11 mouse cellular contexts compared by ENCODE assay signal in the genomic region with DNA sequence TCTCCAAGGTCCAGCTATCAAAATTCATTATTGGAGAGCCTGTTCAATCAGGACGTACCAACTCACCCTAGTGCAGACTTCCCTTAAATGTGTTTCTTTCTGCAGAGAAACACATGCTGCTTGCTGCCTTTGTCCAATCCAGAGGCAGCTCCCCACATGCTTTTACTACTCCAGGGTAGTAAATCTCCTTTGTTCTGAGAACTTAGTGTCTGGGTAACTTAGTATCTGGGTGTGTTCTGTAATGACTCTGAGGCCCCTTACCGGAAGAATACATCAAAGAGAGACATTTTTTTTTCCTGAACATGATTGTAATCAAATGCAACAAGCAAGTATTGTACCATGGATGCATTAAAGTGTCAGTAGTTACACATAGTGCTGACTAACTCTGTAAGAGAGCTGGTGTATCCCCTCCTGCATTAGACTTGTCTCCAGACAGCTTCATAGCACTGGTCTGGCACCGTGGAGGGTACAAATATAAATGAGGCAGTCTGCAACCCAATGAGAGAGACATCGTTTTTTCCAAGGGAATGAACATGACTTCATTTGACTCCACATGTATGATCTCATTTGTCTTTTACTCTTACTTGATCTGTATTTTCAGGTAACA.
DNase-seq lines count a peak whose midpoint lies in the region; ATAC-seq and TF ChIP-seq lines count a peak whose summit lies in the region.
"Had no signal": no experiment of that assay in that cellular context is flagged by ENCODE, and none has a peak within 500 bp of the region (broad histone marks: within the 10 kb centered on the region; RNA-seq: fewer than 3 reads in every experiment).

No protein-coding gene starts in this region.

- peaks cover 25% of the 10 kb centered on the region for H3K4me1 ChIP-seq in forebrain, embryonic 12.5 days
- peaks cover 10% of the 10 kb centered on the region; the same call in 1 of the 2 replicates for H3K4me1 ChIP-seq in hindbrain, postnatal 0 days (ENCODE audit: insufficient read depth, low read length)
- peaks cover 37% of the 10 kb centered on the region for H3K4me1 ChIP-seq in midbrain, embryonic 13.5 days (replicated peaks)
- H3K4me1 ChIP-seq: heart, embryonic 13.5 days had no signal

- no peak for TF ChIP-seq CTCF in hindbrain, postnatal 0 days (IDR thresholded peaks at IDR 0.05; ENCODE audit: low read depth)

- H3K9me3 ChIP-seq in forebrain, embryonic 12.5 days: no peaks in the 10 kb centered on the region
- no peaks in the 10 kb centered on the region for H3K9me3 ChIP-seq in hindbrain, postnatal 0 days (ENCODE audit: low read length)
- H3K9me3 ChIP-seq in midbrain, embryonic 13.5 days: no peaks in the 10 kb centered on the region
- H3K9me3 ChIP-seq: heart, embryonic 13.5 days had no signal

- peak; percentile 45 for ATAC-seq in CD4-positive, CD25-positive, alpha-beta regulatory T cell, adult 4 months
- ATAC-seq in forebrain, embryonic 12.5 days (ENCODE audit: low FRiP score): peak; percentile 67
- peak; percentile 57; the same call in 1 of the 2 replicates for ATAC-seq in hindbrain, postnatal 0 days
- peak; percentile 69 for ATAC-seq in midbrain, embryonic 13.5 days

- H3K4me2 ChIP-seq in forebrain, embryonic 12.5 days: no peak overlapping the region
- H3K4me2 ChIP-seq in hindbrain, postnatal 0 days (ENCODE audit: low read depth, low read length): no peak overlapping the region
- no peak overlapping the region for H3K4me2 ChIP-seq in midbrain, embryonic 13.5 days (replicated peaks)
- H3K4me2 ChIP-seq: heart, embryonic 13.5 days had no signal

- no peak for DNase-seq in hindbrain, postnatal 0 days (ENCODE audit: low spot score)
- no peak for DNase-seq in gastrocnemius, postnatal 4 days (ENCODE audit: low spot score in 2 of 2)
- no peak for DNase-seq in adrenal gland, adult 18-20 months (ENCODE audit: low spot score in 2 of 2)
- no peak for DNase-seq in heart, adult 11 months
- DNase-seq in spleen, postnatal 10 days (ENCODE audit: low spot score in 2 of 2): no peak
- DNase-seq: kidney, adult 9 months; lung, adult 18-20 months had no signal

- H3K9ac ChIP-seq in forebrain, embryonic 12.5 days: no peak overlapping the region
- no peak overlapping the region for H3K9ac ChIP-seq in hindbrain, postnatal 0 days (replicated peaks; ENCODE audit: low read length)
- no peak overlapping the region for H3K9ac ChIP-seq in midbrain, embryonic 13.5 days (replicated peaks)
- H3K9ac ChIP-seq: heart, embryonic 13.5 days had no signal

- 21% methylated on average over 4 of the region's 4 CpGs for WGBS in forebrain, embryonic 12.5 days
- 16% methylated on average over 4 of the region's 4 CpGs for WGBS in hindbrain, postnatal 0 days
- 8% methylated on average over 4 of the region's 4 CpGs for WGBS in midbrain, embryonic 13.5 days

- no peaks in the 10 kb centered on the region for H3K36me3 ChIP-seq in forebrain, embryonic 12.5 days (replicated peaks)
- H3K36me3 ChIP-seq in hindbrain, postnatal 0 days (ENCODE audit: insufficient read depth, low read length): no peaks in the 10 kb centered on the region
- H3K36me3 ChIP-seq in midbrain, embryonic 13.5 days: no peaks in the 10 kb centered on the region
- H3K36me3 ChIP-seq: heart, embryonic 13.5 days had no signal

- no peak overlapping the region for H3K4me3 ChIP-seq in forebrain, embryonic 12.5 days (replicated peaks)
- no peak overlapping the region for H3K4me3 ChIP-seq in hindbrain, postnatal 0 days (ENCODE audit: low read length)
- H3K4me3 ChIP-seq in midbrain, embryonic 13.5 days (replicated peaks): no peak overlapping the region
- H3K4me3 ChIP-seq: heart, embryonic 13.5 days had no signal

- peaks cover 20% of the 10 kb centered on the region for H3K27me3 ChIP-seq in forebrain, embryonic 12.5 days
- no peaks in the 10 kb centered on the region for H3K27me3 ChIP-seq in hindbrain, postnatal 0 days (ENCODE audit: insufficient read depth, low read length)
- H3K27me3 ChIP-seq in midbrain, embryonic 13.5 days: no peaks in the 10 kb centered on the region
- H3K27me3 ChIP-seq: heart, embryonic 13.5 days had no signal

- peak overlapping the region; percentile 39; the same call in 1 of the 2 replicates for H3K27ac ChIP-seq in forebrain, embryonic 12.5 days
- H3K27ac ChIP-seq in hindbrain, postnatal 0 days: peak overlapping the region; percentile 72; the same call in 1 of the 2 replicates
- H3K27ac ChIP-seq in midbrain, embryonic 13.5 days: peak overlapping the region; percentile 88
- H3K27ac ChIP-seq: heart, embryonic 13.5 days had no signal
